Mouse (Mus musculus): ENCODE measurements around the gene Mpc1. TPM values are rescaled to one million over a fixed set of nuclear protein-coding genes. Genes with fewer than 3 reads are reported as not detected.

The Mpc1 gene
- polyA plus RNA-seq, 1 experiment from 2014 or later = 156 TPM

- Histone ChIP-seq H3K27me3 (no peaks in the 10 kb centered on the region), H3K4me3 (peak overlapping the region; percentile 83), H3K4me1 (peaks cover 11% of the 10 kb centered on the region), H3K9me3 (no peaks in the 10 kb centered on the region), H3K27ac (peak overlapping the region; percentile 75; the same call in 1 of the 2 replicates), H3K4me2 (peak overlapping the region; percentile 83), H3K36me3 (peaks cover 3% of the 10 kb centered on the region; the same call in 1 of the 2 replicates), H3K9ac (peak overlapping the region; percentile 85)
- whole genome bisulfite sequencing = under 1% methylated on average over 32 of the region's 32 CpGs
- ATAC-seq (ENCODE audit: insufficient number of reproducible peaks, low FRiP score, low TSS enrichment, low read depth) = peak; percentile 5; the same call in 1 of the 2 replicates
Observed at GRCm38 (mm10) chr17:8284254-8284661, 1.6 kb downstream of the Mpc1 start.

- H3K27me3 ChIP-seq = no peaks in the 10 kb centered on the region
- WGBS = 38% methylated on average over 8 of the region's 8 CpGs
- H3K9ac ChIP-seq = no peak overlapping the region
Observed at GRCm38 (mm10) chr17:8285056-8285455, 2.4 kb downstream of the Mpc1 start.

GRCm38 (mm10) chr17:8286987-8287386, 4.3 kb downstream of the Mpc1 start:
- H3K27me3 ChIP-seq = no peaks in the 10 kb centered on the region
- no peak overlapping the region for H3K9ac ChIP-seq
- H3K4me3 ChIP-seq = no peak overlapping the region
- H3K4me1 ChIP-seq = peaks cover 11% of the 10 kb centered on the region
- H3K27ac ChIP-seq = no peak overlapping the region
- WGBS = 88% methylated on average over 4 of the region's 4 CpGs
- no peaks in the 10 kb centered on the region for H3K9me3 ChIP-seq
- H3K36me3 ChIP-seq = peaks cover 16% of the 10 kb centered on the region; the same call in 1 of the 2 replicates
- H3K4me2 ChIP-seq = no peak overlapping the region
- no peak for ATAC-seq (ENCODE audit: insufficient number of reproducible peaks, low FRiP score, low TSS enrichment, low read depth)

More at GRCm38 (mm10) chr17:8285056-8285455, 2.4 kb downstream of the Mpc1 start:
- Histone ChIP-seq H3K4me2 (peak overlapping the region; percentile 83), H3K4me1 (peaks cover 11% of the 10 kb centered on the region), H3K27ac (no peak overlapping the region), H3K4me3 (peak overlapping the region; percentile 83), H3K9me3 (no peaks in the 10 kb centered on the region), H3K36me3 (peaks cover 10% of the 10 kb centered on the region; the same call in 1 of the 2 replicates)
- no peak for ATAC-seq (ENCODE audit: insufficient number of reproducible peaks, low FRiP score, low TSS enrichment, low read depth)

- 93% methylated on average over 3 of the region's 3 CpGs for WGBS
- no peak overlapping the region for H3K27ac ChIP-seq
Observed at GRCm38 (mm10) chr17:8289993-8290679, 7.4 kb downstream of the Mpc1 start.

GRCm38 (mm10) chr17:8290736-8291135, 8.0 kb downstream of the Mpc1 start:
- no peaks in the 10 kb centered on the region for H3K27me3 ChIP-seq
- ATAC-seq (ENCODE audit: insufficient number of reproducible peaks, low FRiP score, low TSS enrichment, low read depth) = no peak
- H3K9me3 ChIP-seq = no peaks in the 10 kb centered on the region
- H3K27ac ChIP-seq = no peak overlapping the region
- H3K9ac ChIP-seq = no peak overlapping the region
- H3K36me3 ChIP-seq = peaks cover 19% of the 10 kb centered on the region; the same call in 1 of the 2 replicates
- no peak overlapping the region for H3K4me2 ChIP-seq
- no peak overlapping the region for H3K4me3 ChIP-seq
- no peaks in the 10 kb centered on the region for H3K4me1 ChIP-seq

More at GRCm38 (mm10) chr17:8289993-8290679, 7.4 kb downstream of the Mpc1 start:
- no peak for ATAC-seq (ENCODE audit: insufficient number of reproducible peaks, low FRiP score, low TSS enrichment, low read depth)
- Histone ChIP-seq H3K9me3 (no peaks in the 10 kb centered on the region), H3K4me2 (no peak overlapping the region), H3K4me1 (peaks cover under 1% of the 10 kb centered on the region; the same call in 1 of the 2 replicates), H3K36me3 (peaks cover 19% of the 10 kb centered on the region; the same call in 1 of the 2 replicates), H3K9ac (no peak overlapping the region), H3K27me3 (no peaks in the 10 kb centered on the region), H3K4me3 (no peak overlapping the region)

- no peak for ATAC-seq (ENCODE audit: insufficient number of reproducible peaks, low FRiP score, low TSS enrichment, low read depth)
Observed at GRCm38 (mm10) chr17:8295825-8296224, 13.1 kb downstream of the Mpc1 start.

GRCm38 (mm10) chr17:8296313-8296844, 13.7 kb downstream of the Mpc1 start:
- no peak overlapping the region for H3K4me3 ChIP-seq
- no peaks in the 10 kb centered on the region for H3K27me3 ChIP-seq
- no peak overlapping the region for H3K4me2 ChIP-seq
- H3K9ac ChIP-seq = no peak overlapping the region
- H3K9me3 ChIP-seq = no peaks in the 10 kb centered on the region
- no peak overlapping the region for H3K27ac ChIP-seq
- no peak for ATAC-seq (ENCODE audit: insufficient number of reproducible peaks, low FRiP score, low TSS enrichment, low read depth)
- no peaks in the 10 kb centered on the region for H3K4me1 ChIP-seq
- 78% methylated on average over 9 of the region's 9 CpGs for WGBS
- H3K36me3 ChIP-seq = 0 out of 2 replicates have a peak, but pooled peaks cover 7% of the 10 kb centered on the region

More at GRCm38 (mm10) chr17:8295825-8296224, 13.1 kb downstream of the Mpc1 start:
- no peaks in the 10 kb centered on the region for H3K27me3 ChIP-seq
- H3K4me3 ChIP-seq = no peak overlapping the region
- H3K4me2 ChIP-seq = no peak overlapping the region
- H3K36me3 ChIP-seq = 0 out of 2 replicates have a peak, but pooled peaks cover 9% of the 10 kb centered on the region
- no peak overlapping the region for H3K27ac ChIP-seq
- no peaks in the 10 kb centered on the region for H3K9me3 ChIP-seq
- no peaks in the 10 kb centered on the region for H3K4me1 ChIP-seq
- H3K9ac ChIP-seq = no peak overlapping the region

GRCm38 (mm10) chr17:8297746-8298145, 15.0 kb downstream of the Mpc1 start:
- WGBS = 80% methylated on average over 5 of the region's 5 CpGs
- Histone ChIP-seq H3K27me3 (no peaks in the 10 kb centered on the region), H3K9ac (no peak overlapping the region), H3K9me3 (no peaks in the 10 kb centered on the region), H3K4me3 (no peak overlapping the region), H3K4me1 (no peaks in the 10 kb centered on the region), H3K27ac (no peak overlapping the region), H3K4me2 (no peak overlapping the region), H3K36me3 (0 out of 2 replicates have a peak, but pooled peaks cover 7% of the 10 kb centered on the region)
- no peak for ATAC-seq (ENCODE audit: insufficient number of reproducible peaks, low FRiP score, low TSS enrichment, low read depth)

- Histone ChIP-seq H3K4me3 (no peak overlapping the region), H3K27me3 (no peaks in the 10 kb centered on the region), H3K36me3 (0 out of 2 replicates have a peak, but pooled peaks cover 6% of the 10 kb centered on the region), H3K9ac (no peak overlapping the region), H3K4me1 (no peaks in the 10 kb centered on the region), H3K9me3 (no peaks in the 10 kb centered on the region), H3K4me2 (no peak overlapping the region), H3K27ac (no peak overlapping the region)
- WGBS = 87% methylated on average over 2 of the region's 2 CpGs
- no peak for ATAC-seq (ENCODE audit: insufficient number of reproducible peaks, low FRiP score, low TSS enrichment, low read depth)
Observed at GRCm38 (mm10) chr17:8298281-8298680, 15.6 kb downstream of the Mpc1 start.

GRCm38 (mm10) chr17:8299524-8299923, 16.8 kb downstream of the Mpc1 start:
- Histone ChIP-seq H3K27ac (no peak overlapping the region), H3K9me3 (no peaks in the 10 kb centered on the region), H3K4me1 (no peaks in the 10 kb centered on the region), H3K36me3 (0 out of 2 replicates have a peak, but pooled peaks cover 4% of the 10 kb centered on the region), H3K4me3 (no peak overlapping the region), H3K9ac (no peak overlapping the region), H3K4me2 (no peak overlapping the region), H3K27me3 (no peaks in the 10 kb centered on the region)
- no peak for ATAC-seq (ENCODE audit: insufficient number of reproducible peaks, low FRiP score, low TSS enrichment, low read depth)

GRCm38 (mm10) chr17:8301515-8301914, 18.8 kb downstream of the Mpc1 start:
- ATAC-seq (ENCODE audit: insufficient number of reproducible peaks, low FRiP score, low TSS enrichment, low read depth) = no peak
- Histone ChIP-seq H3K27ac (no peak overlapping the region), H3K9me3 (no peaks in the 10 kb centered on the region), H3K4me1 (no peaks in the 10 kb centered on the region), H3K4me2 (no peak overlapping the region), H3K4me3 (no peak overlapping the region), H3K9ac (no peak overlapping the region), H3K27me3 (no peaks in the 10 kb centered on the region), H3K36me3 (no peaks in the 10 kb centered on the region)
- WGBS = 76% methylated on average over 4 of the region's 4 CpGs

- Histone ChIP-seq H3K27ac (no peak overlapping the region), H3K9ac (no peak overlapping the region), H3K36me3 (no peaks in the 10 kb centered on the region), H3K9me3 (no peaks in the 10 kb centered on the region), H3K4me3 (no peak overlapping the region), H3K27me3 (no peaks in the 10 kb centered on the region), H3K4me1 (no peaks in the 10 kb centered on the region), H3K4me2 (no peak overlapping the region)
- ATAC-seq (ENCODE audit: insufficient number of reproducible peaks, low FRiP score, low TSS enrichment, low read depth) = no peak
- WGBS = 72% methylated on average over 7 of the region's 7 CpGs
Observed at GRCm38 (mm10) chr17:8302772-8303438, 20.2 kb downstream of the Mpc1 start.
